In genomic region chrX:73053860-73054563, GRCm38 (mm10) we compare ENCODE assay signal across 8 mouse cellular contexts. TPM values are rescaled to one million over a fixed set of nuclear protein-coding genes. Genes with fewer than 3 reads are reported as not detected.
DNase-seq lines count a peak whose midpoint lies in the region; ATAC-seq and TF ChIP-seq lines count a peak whose summit lies in the region.

No protein-coding gene starts in this region.

- no peak overlapping the region for H3K9ac ChIP-seq in hindbrain, embryonic 12.5 days
- no peak overlapping the region for H3K9ac ChIP-seq in lung, postnatal 0 days (replicated peaks; ENCODE audit: low read depth)

- TF ChIP-seq EP300 in lung, postnatal 0 days (IDR thresholded peaks at IDR 0.05): no peak

- H3K36me3 ChIP-seq in hindbrain, embryonic 12.5 days: no peaks in the 10 kb centered on the region
- H3K36me3 ChIP-seq in lung, postnatal 0 days (ENCODE audit: insufficient read depth, low read length): no peaks in the 10 kb centered on the region

- peak; percentile 98 for ATAC-seq in hindbrain, embryonic 12.5 days (ENCODE audit: low FRiP score)
- peak; percentile 97 for ATAC-seq in lung, postnatal 0 days

- no peaks in the 10 kb centered on the region for H3K9me3 ChIP-seq in hindbrain, embryonic 12.5 days (replicated peaks)
- H3K9me3 ChIP-seq in lung, postnatal 0 days (ENCODE audit: low read length): no peaks in the 10 kb centered on the region

- H3K4me3 ChIP-seq in hindbrain, embryonic 12.5 days: no peak overlapping the region
- no peak overlapping the region for H3K4me3 ChIP-seq in lung, postnatal 0 days (ENCODE audit: low read depth, low read length)

- peak overlapping the region; percentile 34 for H3K4me2 ChIP-seq in hindbrain, embryonic 12.5 days (replicated peaks)
- no peak overlapping the region for H3K4me2 ChIP-seq in lung, postnatal 0 days (replicated peaks; ENCODE audit: low read depth, low read length)

- TF ChIP-seq CTCF in lung, postnatal 0 days (IDR thresholded peaks at IDR 0.05): peak; percentile 90

- peak; percentile 90 for DNase-seq in NIH3T3 (ENCODE audit: low read depth)
- peak; percentile 98 to 99 for DNase-seq in cerebellum, postnatal 10 days
- peak; percentile 87 to 90 for DNase-seq in frontal cortex, postnatal 14 days (ENCODE audit: low spot score in 2 of 2)
- peak; percentile 97 for DNase-seq in layer of hippocampus, postnatal 10 days (ENCODE audit: low spot score in 2 of 2)
- DNase-seq in lung, postnatal 0 days (ENCODE audit: low spot score): peak; percentile 91
- DNase-seq in ovary, postnatal 14 days (ENCODE audit: low spot score): peak; percentile 92
- peak; percentile 78 to 86 for DNase-seq in thymus, postnatal 10 days (ENCODE audit: low spot score in 2 of 2)

- no peak overlapping the region for H3K27ac ChIP-seq in hindbrain, embryonic 12.5 days
- no peak overlapping the region for H3K27ac ChIP-seq in lung, postnatal 0 days (ENCODE audit: low read length)

- WGBS in hindbrain, embryonic 12.5 days: 13% methylated on average over 14 of the region's 14 CpGs
- WGBS in lung, postnatal 0 days: 11% methylated on average over 14 of the region's 14 CpGs

- no peaks in the 10 kb centered on the region for H3K27me3 ChIP-seq in hindbrain, embryonic 12.5 days
- H3K27me3 ChIP-seq in lung, postnatal 0 days (replicated peaks; ENCODE audit: insufficient read depth, low read length): no peaks in the 10 kb centered on the region

- no peaks in the 10 kb centered on the region for H3K4me1 ChIP-seq in hindbrain, embryonic 12.5 days
- H3K4me1 ChIP-seq in lung, postnatal 0 days (ENCODE audit: insufficient read depth, low read depth, low read length): no peaks in the 10 kb centered on the region

RNA-seq across cellular contexts. Expression of gene Pnma3, which starts 10.6 kb away (rescaled TPM):
- polyA plus RNA-seq in hindbrain, embryonic 12.5 days (2016; fragmentation: Nextera tagmentation; extraction: Ambion mirVana): 1.1 TPM in 2 replicates
- total RNA-seq in layer of hippocampus, postnatal 10 days (2021): 10 to 100 TPM; 25.5 to 28.1 TPM
- polyA plus RNA-seq in lung, postnatal 0 days (2015; fragmentation: Nextera tagmentation; extraction: Ambion mirVana): not detected in 2 replicates

RNA-seq across cellular contexts. Expression of gene Pnma5, which starts 17.1 kb away (rescaled TPM):
- 0.09 TPM in 1 of 2 replicates, not detected in the other for polyA plus RNA-seq in hindbrain, embryonic 12.5 days (2016; fragmentation: Nextera tagmentation; extraction: Ambion mirVana)
- under 1 TPM; 0.65 to 0.80 TPM for total RNA-seq in layer of hippocampus, postnatal 10 days (2021)
- polyA plus RNA-seq in lung, postnatal 0 days (2015; fragmentation: Nextera tagmentation; extraction: Ambion mirVana): 0.05 and 0.10 TPM in 2 replicates

RNA-seq across cellular contexts. Expression of gene Xlr4a, which starts 28.3 kb away (rescaled TPM):
- polyA plus RNA-seq in hindbrain, embryonic 12.5 days (2016; fragmentation: Nextera tagmentation; extraction: Ambion mirVana): 0.97 and 1.0 TPM in 2 replicates
- under 1 TPM in 1 of 2 experiments, not detected in 1; 0.32 TPM for total RNA-seq in layer of hippocampus, postnatal 10 days (2021)
- 0.36 and 0.69 TPM in 2 replicates for polyA plus RNA-seq in lung, postnatal 0 days (2015; fragmentation: Nextera tagmentation; extraction: Ambion mirVana)

RNA-seq across cellular contexts. Expression of gene Xlr3a, which starts 42.9 kb away (rescaled TPM):
- 4.2 and 6.4 TPM in 2 replicates for polyA plus RNA-seq in hindbrain, embryonic 12.5 days (2016; fragmentation: Nextera tagmentation; extraction: Ambion mirVana)
- under 1 TPM; 0.62 to 0.80 TPM for total RNA-seq in layer of hippocampus, postnatal 10 days (2021)
- 0.32 and 0.74 TPM in 2 replicates for polyA plus RNA-seq in lung, postnatal 0 days (2015; fragmentation: Nextera tagmentation; extraction: Ambion mirVana)
